Mouse (Mus musculus) cortical plate, adult 2 months (tissue): ENCODE results near the gene Kcne4.

ENCODE experiments used
- CTCF ChIP-seq: fragments of 200-500 bp; IDR thresholded peaks from 2 replicates; pipeline ENCODE4 v1.5.1; 2011; ENCODE audit warnings: mild to moderate bottlenecking, control low read depth, low read length; ENCODE audit not compliant: insufficient read depth; ENCODE audit errors: extremely low read depth
- POLR2A ChIP-seq: fragments of 200-500 bp; IDR thresholded peaks from 2 replicates; pipeline ENCODE4 v1.6.1; 2011; ENCODE audit warnings: mild to moderate bottlenecking, low read length, control low read depth; ENCODE audit not compliant: insufficient read depth; ENCODE audit errors: extremely low read depth

DNA sequence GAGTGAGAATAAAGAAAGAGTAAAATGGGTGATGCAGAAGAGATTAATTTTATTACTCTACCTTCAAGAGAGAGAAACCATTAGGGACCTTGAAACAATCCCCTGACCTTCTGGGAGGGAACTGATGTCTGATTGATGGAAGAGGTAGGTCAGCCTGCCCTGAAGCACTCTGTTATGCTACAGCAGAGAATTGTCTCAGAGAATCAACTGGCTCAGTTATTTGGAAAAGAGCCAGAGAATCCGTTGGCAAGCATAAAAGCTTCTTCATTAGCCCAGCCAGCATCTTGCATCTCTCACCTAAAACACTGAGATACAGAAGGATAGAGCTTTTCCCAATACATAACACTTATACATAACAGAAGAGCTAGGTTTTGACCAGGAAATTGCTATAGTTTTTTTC is 26.8 kb upstream of the Kcne4 start:
- TF ChIP-seq POLR2A, result no peak
- TF ChIP-seq CTCF, result no peak
